Mouse (Mus musculus): ENCODE measurements around the gene Tcp10c.
"Not testable (repeated sequence)": the region's sequence is repeated elsewhere in the genome, so short reads cannot be mapped to it uniquely, and the experiment has no call there.

Tcp10c gene

GRCm38 (mm10) chr17:13379951-13380615, 25.7 kb downstream of the Tcp10c start:
- not testable (repeated sequence) for ATAC-seq (ENCODE audit: insufficient number of reproducible peaks, low FRiP score, low TSS enrichment)

- ATAC-seq (ENCODE audit: insufficient number of reproducible peaks, low FRiP score, low TSS enrichment): not testable (repeated sequence)
Observed at GRCm38 (mm10) chr17:13381286-13381685, 26.9 kb downstream of the Tcp10c start.

DNA sequence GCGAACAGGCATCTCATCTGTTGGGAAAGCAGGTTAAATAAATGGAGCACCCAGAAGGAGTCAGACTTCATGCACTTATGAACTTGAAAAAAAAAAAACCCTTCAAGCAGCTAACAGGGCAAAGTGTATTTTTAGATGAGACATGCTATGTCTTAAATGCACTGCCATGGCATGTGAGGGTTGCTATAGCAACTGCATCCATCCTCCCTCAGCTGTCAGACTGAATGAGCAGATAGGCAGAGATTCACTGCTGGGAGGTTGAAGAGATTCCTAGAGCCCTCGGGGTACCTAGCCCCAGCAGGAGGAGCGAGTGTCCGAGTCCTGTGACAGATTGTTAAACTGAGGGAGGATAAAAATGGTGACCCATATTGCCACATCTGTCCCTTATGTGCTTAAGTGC, 36.6 kb downstream of the Tcp10c start:
- ATAC-seq (ENCODE audit: insufficient number of reproducible peaks, low FRiP score, low TSS enrichment): not testable (repeated sequence)

- not testable (repeated sequence) for ATAC-seq (ENCODE audit: insufficient number of reproducible peaks, low FRiP score, low TSS enrichment)
Observed at GRCm38 (mm10) chr17:13399961-13400360, 45.6 kb downstream of the Tcp10c start.

DNA sequence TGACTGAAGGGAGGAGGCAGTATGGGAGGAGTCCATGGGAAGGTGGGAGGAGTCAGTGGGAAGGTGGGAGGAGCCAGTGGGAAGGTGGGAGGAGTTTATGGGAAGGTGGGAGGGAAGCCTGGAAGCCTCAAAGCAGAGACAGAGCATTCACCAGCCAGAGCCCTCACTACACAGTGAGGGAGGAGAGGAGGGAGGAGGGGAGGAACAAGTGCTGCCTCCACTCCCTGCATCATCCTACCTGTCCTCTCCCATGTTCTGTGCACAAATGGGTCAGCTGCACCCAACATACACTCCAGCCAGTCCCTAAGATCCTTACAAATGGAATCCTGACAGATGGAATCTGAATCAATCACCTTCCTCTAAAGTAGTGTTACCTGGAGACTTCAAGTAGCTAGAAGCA, 47.7 kb downstream of the Tcp10c start:
- ATAC-seq (ENCODE audit: insufficient number of reproducible peaks, low FRiP score, low TSS enrichment): not testable (repeated sequence)

GRCm38 (mm10) chr17:13403527-13404131, 49.3 kb downstream of the Tcp10c start:
- not testable (repeated sequence) for ATAC-seq (ENCODE audit: insufficient number of reproducible peaks, low FRiP score, low TSS enrichment)

- ATAC-seq (ENCODE audit: insufficient number of reproducible peaks, low FRiP score, low TSS enrichment): not testable (repeated sequence)
Observed at GRCm38 (mm10) chr17:13406023-13406422, 51.7 kb downstream of the Tcp10c start.

- not testable (repeated sequence) for ATAC-seq (ENCODE audit: insufficient number of reproducible peaks, low FRiP score, low TSS enrichment)
Observed at GRCm38 (mm10) chr17:13406701-13407100, 52.3 kb downstream of the Tcp10c start.

GRCm38 (mm10) chr17:13407621-13408256, 53.4 kb downstream of the Tcp10c start:
- ATAC-seq (ENCODE audit: insufficient number of reproducible peaks, low FRiP score, low TSS enrichment): peak; percentile 27; the same call in 1 of the 2 replicates

- not testable (repeated sequence) for ATAC-seq (ENCODE audit: insufficient number of reproducible peaks, low FRiP score, low TSS enrichment)
Observed at GRCm38 (mm10) chr17:13408257-13408633, 53.9 kb downstream of the Tcp10c start.

DNA sequence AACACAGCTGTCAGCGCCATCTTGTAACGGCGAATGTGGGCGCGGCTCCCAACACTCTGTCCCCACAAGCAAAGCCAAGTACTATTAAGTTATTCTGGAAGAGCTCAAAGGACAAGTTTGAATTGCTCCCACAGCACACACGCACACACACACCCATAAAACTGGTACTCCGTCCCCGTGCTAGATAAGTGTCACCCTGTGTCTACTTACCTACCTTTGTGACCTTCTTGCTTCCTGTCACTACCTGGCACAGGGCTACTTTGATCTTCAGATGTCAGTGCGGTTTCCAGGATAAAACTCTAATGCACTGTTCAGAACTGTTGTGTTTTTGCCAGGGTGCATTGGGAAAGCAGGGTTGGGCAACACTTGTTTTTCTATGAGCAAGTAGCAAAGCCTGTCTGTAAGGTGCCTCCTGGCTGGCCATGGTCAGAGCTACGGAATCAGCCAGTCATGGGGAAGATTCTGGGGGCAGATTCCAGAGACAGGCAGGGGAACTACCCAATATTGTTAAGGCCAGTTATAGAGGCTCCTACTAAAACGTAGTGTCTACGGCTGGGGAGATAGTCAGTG, 66.7 kb downstream of the Tcp10c start:
- not testable (repeated sequence) for ATAC-seq (ENCODE audit: insufficient number of reproducible peaks, low FRiP score, low TSS enrichment)

DNA sequence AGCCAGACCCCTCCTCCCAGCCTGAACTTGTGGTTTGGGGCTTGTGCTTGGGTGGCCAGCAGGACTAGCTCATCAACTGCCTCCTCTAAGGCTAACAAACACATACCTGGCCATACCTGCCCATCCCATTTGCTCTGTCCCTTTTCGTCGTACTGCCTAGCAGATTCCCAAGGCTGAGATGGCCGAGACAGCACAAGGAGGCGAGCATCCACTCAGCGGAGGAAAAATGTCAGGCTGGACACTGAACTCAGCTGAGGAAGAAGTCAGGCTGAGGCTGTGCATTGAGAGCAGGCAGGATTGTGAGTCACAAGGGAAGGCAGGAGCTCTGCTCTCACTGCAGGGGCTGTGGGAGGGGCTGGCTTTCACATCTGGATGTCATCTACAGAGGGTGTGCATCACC, 68.3 kb downstream of the Tcp10c start:
- not testable (repeated sequence) for ATAC-seq (ENCODE audit: insufficient number of reproducible peaks, low FRiP score, low TSS enrichment)

DNA sequence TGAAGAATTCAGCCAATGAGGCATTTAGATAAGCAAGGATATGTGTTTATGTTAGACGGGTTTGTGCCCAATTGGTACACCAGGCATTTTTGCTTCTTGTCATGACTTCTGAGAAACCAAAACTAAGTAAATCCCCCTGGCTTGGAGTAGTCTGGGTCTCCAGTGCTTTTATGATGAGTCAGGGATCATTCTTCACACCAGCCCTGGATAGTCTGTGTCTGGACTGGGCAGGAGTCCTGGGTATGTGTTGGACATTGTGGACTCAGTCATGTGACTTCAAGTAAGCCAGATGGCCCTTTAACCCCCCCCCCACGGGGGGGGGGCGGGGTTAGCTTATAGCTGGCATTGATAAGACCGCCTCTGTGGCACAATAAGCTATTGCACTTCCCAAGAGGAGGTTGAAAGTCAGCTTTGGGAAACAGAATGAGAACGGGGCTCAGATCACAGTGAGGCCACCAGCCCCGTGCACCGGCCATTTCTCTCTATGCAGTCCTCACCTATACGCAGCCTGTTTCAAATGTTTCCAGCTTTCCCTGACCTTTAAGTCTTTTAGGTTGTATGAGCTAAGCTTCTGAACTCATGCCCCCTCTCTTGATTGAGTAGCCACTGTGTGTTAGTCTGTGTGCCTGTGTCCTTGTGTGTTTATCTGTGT, 69.1 kb downstream of the Tcp10c start:
- ATAC-seq (ENCODE audit: insufficient number of reproducible peaks, low FRiP score, low TSS enrichment): not testable (repeated sequence)

DNA sequence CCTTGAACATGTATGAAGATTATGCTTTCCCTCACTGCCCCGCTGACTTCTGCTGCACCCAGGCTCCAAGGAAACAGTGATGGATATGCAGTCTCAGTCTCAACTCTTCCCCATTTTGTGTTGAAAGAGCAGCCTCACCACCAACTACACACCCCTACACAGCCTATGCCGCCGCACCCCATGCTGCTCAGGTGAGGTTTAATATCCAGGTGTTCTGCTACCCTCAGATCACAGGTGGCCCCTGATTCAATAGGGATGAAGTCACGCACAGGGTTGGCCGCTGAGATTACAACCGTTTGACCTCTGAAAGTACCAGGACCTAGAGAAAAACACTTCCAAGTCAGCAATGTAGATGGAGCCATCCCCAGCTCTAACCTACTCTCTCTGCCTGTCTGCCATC, 69.9 kb downstream of the Tcp10c start:
- not testable (repeated sequence) for ATAC-seq (ENCODE audit: insufficient number of reproducible peaks, low FRiP score, low TSS enrichment)

- ATAC-seq (ENCODE audit: insufficient number of reproducible peaks, low FRiP score, low TSS enrichment): not testable (repeated sequence)
Observed at GRCm38 (mm10) chr17:13425694-13426093, 71.3 kb downstream of the Tcp10c start.

DNA sequence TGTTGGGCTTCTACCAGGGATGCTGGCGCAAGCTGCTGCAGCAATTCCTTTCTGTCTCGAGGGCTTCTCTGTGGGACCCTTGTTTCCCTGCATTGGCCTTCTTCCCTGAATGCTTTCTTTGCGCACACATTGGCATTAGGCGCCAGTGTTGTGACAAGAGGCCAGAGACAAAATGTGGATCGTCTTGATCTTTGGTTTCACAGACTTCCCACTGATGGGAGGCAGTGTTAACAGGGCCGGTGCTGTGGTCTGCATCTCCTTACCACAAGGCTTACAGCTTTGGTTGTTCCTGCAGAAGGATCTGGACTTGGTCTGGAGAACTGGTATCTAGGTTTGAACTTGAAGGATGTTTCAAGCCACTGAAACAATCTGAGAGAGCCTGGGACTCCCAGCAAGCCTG, 72.1 kb downstream of the Tcp10c start:
- ATAC-seq (ENCODE audit: insufficient number of reproducible peaks, low FRiP score, low TSS enrichment): not testable (repeated sequence)
